Mouse (Mus musculus): ENCODE data around the gene 9130019O22Rik.
"Not testable (repeated sequence)": the region's sequence is repeated elsewhere in the genome, so short reads cannot be mapped to it uniquely, and the experiment has no call there.

The 9130019O22Rik gene

DNA sequence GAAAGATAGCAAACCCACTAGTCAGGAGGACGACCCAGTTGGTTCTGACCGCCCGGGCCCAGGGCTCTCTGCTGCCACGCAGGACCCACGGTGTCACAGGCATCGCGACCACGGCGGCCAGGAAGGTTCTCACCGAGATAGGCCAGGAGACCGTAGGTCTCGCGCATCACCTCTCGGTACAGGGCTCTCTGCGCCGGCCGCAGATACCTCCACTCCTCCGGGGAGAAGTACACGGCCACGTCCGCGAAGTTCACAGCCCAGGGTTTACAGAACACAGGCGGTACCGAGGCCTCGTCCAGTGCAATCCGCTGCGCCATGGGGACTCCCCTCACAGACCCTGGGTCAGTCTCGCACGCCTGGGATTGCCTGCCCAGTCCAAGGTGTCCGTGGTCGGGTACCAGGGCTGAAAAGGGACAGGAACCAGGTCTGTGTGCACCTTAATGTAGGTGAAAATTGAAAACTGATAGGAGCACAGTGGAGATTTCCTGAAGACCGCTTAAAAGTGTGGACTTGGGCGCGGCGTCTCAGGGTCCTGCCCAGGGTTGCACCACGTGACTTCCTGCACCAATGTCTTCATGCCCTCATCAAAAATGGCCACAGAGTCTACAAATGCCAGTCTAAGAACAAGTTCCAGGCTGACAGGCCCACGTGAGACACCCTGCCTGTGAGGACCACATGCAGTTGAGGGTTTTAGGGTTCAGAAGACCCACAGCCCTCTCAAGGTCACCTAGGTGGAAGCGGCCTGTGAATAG, at the start of gene 9130019O22Rik:
9130019O22Rik (minus strand) TSS at position 526 of the 752 bp plus-strand sequence.
- peak; percentile 71 to 88 for DNase-seq

GRCm38 (mm10) chr7:127435206-127435605, 48.2 kb upstream of the 9130019O22Rik start:
- DNase-seq = no peak

GRCm38 (mm10) chr7:127426354-127426753, 39.4 kb upstream of the 9130019O22Rik start:
- DNase-seq = no peak

DNA sequence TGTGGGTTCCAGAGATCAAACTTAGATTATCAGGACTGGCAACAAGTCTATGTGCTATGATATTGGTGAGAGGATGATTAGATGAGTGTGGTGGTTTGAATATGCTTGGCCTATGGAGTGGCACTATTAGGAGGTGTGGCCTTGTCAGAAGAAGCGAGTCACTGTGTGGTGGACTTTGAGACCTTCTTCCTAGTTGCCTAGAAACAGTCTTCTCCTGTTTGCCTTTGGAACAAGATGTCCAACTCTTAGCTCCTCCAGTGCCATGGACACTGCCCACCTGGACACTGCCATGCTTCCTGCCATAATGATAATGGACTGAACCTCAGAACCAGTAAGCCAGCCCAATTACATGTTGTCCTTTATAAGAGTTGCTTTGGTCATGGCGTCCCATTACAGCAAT, 38.9 kb upstream of the 9130019O22Rik start:
- DNase-seq = no peak

DNA sequence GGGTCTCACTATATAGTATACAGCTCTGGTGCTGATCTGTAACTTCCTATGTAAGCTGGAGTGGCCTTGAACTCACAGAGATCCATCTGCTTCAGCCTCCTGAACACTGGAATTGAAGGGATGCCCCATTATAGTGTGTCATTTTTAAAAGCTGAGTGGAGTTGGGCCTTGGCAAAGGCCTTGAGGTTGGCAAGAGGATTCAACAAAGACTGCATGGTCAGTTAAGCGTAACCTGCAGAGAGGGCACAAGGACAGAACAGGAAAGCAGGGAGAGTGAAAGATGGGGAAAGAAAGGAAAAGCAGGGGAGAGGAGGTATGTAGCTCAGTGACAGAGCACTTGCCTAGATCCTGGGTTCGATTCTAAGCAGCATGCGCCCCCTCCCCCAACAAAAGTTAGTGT, 38.3 kb upstream of the 9130019O22Rik start:
- no peak for DNase-seq

DNA sequence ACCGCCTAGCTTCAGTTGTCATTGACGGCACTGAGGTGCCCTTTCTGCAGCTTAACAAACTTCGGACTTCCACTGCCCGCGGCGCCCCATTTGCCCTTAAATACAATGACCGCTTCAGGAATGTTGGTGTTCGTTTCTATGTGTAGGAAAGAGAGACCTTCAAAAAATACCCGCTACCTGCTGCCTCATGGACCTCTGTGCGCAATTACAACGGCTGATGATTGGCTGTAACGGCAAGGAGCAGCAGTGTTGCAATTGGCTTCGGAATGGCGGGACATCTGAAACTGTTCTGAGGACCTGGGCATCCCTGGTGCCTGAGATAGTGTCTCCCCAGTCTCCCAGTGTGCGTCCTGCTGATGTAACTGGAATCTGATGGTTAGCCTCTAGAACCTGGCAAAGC, 35.3 kb upstream of the 9130019O22Rik start:
- DNase-seq = no peak

DNA sequence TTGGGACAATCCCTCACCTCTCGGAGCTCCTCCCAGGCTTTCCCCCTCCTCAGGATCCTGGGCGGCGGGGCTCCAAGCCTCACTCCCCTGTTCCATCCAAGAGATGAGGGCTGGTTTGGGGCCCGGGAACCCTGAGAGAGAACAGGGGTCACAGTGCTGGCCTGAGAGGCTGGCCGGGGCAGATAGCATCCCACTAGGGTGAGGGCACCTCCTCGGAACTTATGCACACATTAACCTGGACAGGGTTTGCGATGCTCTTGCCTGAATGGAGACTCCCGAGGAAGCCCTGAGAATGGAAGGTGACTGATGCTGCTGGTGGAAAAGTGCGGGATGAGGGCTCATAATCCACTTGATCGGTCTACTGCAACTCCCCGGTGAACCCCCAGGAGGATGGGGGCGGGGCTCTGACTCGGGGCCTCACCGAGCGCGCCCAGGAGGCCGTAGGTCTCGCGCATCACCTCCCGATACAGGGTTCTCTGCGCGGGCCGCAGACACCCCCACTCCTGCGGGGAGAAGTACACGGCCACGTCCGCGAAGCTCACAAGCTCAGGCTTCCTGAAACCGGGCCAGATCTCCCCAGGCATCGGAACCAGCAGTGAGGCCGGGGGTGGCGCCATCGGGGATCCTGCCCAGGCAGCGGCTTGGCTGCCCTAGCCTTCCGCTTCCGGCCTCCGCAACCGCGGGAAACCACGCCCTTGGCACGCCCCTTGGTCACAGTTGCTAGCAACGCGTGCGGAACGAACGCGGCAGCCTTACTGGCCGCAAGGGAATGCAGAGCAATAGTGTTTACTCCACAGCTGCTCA, 34.6 kb upstream of the 9130019O22Rik start, which contains the start of gene Zfp688:
Zfp688 (minus strand) TSS at position 681 of the 804 bp plus-strand sequence.
- peak; percentile 93 to 98 for DNase-seq

DNA sequence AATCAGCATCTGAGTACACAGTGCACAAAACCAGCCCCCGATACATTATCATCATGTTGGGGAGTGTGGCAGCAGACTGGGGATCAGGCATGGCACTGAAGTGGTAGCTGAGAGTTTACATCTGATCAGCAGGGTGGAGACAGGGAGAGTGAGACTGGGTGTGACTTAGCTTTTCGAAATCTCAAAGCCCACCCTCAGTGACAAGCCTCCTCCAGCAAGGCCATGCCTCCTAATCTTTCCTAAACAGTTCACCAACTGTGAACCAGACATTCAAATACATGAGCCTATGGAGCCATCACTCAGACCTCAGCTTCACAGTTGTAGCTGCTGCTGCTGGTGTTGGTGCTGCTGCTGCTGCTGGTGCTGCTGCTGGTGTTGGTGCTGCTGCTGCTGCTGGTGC, 24.5 kb upstream of the 9130019O22Rik start:
- no peak for DNase-seq

GRCm38 (mm10) chr7:127406002-127406987, 19.3 kb upstream of the 9130019O22Rik start, which contains the start of gene Zfp764:
Gene Zfp764, minus strand, starts transcription at chr7:127406822.
- DNase-seq = peak; percentile 66 to 88

GRCm38 (mm10) chr7:127404101-127404500, 17.1 kb upstream of the 9130019O22Rik start:
- not testable (repeated sequence) for DNase-seq

DNA sequence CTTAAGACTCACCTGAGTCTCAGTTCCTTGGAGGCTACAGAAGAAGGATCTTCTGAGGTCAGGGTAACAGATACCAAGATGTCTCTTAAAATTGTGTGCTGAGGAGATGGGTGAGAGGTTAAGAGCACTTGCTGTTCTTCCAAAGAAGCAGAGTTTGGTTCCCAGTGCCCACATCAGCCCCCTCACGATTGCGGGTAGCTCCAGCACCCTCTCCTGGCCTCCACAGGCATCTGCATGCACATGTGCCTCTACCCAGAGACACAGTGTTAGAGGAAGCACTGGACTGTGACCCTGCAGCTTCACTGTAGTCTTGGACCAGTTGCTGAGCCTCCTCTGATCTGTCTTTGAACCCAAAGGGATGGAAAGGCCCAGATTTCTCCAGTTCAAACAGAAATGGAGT, 16.0 kb upstream of the 9130019O22Rik start:
- DNase-seq = no peak

GRCm38 (mm10) chr7:127400355-127400754, 13.4 kb upstream of the 9130019O22Rik start:
- DNase-seq = no peak

DNA sequence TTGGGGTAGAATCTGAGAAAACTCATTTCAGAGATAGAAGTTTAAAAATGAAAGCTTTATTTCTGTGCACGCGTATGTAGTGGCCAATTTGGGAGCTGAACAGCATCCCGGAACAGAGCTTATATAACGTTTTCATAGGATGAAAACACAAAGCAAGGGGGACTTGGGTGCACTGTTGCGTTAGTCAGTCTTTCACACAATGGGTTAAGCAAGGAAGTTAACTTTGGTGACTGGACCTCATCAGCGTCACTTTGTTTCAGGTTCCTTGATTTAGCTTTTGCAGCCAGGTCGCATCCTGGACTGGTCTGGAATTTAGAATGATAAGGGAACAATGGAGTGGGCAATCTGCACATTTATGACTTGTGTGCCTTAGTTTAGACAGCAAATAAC, 7.0 kb upstream of the 9130019O22Rik start:
- DNase-seq = no peak

DNA sequence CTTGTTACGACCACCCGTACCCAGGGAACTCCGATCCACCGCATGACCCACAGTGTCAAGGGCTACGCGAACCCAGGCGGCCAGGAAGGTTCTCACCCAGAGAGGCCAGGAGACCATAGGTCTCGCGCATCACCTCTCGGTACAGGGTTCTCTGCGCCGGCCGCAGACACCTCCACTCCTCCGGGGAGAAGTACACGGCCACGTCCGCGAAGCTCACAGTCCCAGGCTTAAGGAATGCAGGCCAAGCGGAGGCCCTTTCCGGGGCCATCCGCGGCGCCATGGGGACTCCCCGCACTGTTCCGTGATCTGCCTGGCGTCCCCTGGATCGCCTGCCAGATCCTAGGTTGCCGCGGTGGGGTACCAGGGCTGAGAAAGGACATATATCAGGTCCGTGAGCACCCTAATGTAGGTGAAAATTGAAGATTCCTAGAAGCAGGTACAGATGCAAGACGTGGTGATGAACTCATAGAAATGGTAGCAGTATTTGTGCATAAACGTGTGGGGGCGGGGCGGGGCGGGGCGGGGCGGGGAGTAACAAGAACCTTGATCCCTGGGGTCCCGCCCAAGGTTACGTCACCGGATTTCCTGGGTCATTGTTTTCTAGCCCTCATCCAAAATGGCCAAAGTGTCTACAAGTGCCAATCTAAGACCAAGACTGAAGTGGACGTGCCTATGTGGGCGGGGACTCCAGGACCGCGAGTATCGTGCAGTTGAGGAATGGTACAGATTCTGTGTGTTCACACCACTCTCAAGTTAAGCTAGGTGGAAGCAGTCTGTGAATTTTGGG, 6.4 kb upstream of the 9130019O22Rik start, which contains the start of gene E430018J23Rik:
E430018J23Rik (minus strand) TSS at position 473 of the 787 bp plus-strand sequence.
- DNase-seq = peak; percentile 90 to 94

DNA sequence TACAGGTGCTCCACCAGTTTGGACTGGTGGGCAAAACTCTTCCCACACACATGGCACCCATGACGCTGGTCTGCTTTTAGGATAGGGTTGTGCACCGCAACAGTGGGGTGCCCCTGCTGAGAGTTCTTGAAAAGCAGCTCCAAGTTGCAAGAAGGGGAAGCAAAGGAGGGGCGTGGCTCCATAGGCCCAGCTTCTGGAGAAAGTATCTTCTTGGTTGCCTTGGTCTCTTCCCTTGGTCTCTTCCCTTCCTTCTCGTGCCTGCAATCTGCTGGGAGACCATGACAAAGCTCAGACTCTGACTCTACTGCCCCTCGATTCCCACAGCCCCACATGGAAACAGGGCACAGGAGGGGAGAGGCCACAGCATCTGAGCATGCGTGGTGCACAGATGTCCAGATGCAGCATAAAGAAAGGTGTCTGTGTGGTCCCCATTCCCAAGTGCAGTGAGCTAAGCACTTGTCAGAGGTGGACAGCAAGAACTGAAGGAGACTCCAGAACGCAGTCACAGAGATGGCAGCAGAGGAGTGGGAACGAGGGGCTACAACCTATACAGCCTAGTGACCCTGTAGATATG, 5.4 kb upstream of the 9130019O22Rik start:
- no peak for DNase-seq

- no peak for DNase-seq
Measured at GRCm38 (mm10) chr7:127391538-127391937, 4.6 kb upstream of the 9130019O22Rik start.

DNA sequence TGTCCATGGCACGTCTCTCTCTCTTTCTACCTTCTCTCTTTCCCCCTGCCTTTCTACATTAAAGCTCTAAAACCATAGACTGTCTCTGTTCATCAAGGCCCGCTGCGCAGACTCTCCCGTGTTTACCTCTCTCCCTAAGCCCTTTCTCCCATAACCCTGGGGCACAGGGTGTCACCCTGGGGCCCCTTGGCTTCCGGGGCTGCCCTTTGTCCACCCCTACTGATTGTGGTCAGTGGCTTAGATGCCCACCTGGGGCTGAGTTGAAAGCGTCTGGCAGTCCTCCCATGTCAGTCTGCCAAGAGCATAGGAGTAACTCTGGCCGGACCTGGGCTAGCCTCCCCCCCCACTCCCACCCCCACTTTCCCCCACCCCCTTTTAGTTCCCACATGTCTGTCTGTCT, 3.3 kb upstream of the 9130019O22Rik start:
- DNase-seq = no peak

GRCm38 (mm10) chr7:127388201-127388600, 1.2 kb upstream of the 9130019O22Rik start:
- DNase-seq = not testable (repeated sequence)

DNA sequence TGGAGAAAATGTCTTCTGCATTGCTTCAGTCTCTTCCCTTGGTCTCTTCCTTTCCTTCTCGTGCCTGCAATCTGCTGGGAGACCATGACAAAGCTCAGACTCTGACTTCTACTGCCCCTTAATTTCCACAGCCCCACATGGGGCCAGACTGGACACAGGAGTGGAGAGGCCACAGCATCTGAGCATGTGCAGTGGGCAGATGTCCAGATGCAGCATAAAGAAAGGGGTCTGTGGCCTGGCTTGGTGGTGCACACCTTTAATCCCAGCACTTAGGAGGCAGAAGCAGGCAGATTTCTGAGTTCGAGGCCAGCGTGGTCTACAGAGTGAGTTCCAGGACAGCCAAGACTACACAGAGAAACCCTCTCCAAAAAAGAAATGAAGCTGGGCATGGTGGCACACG, 1.4 kb downstream of the 9130019O22Rik start:
- not testable (repeated sequence) for DNase-seq

DNA sequence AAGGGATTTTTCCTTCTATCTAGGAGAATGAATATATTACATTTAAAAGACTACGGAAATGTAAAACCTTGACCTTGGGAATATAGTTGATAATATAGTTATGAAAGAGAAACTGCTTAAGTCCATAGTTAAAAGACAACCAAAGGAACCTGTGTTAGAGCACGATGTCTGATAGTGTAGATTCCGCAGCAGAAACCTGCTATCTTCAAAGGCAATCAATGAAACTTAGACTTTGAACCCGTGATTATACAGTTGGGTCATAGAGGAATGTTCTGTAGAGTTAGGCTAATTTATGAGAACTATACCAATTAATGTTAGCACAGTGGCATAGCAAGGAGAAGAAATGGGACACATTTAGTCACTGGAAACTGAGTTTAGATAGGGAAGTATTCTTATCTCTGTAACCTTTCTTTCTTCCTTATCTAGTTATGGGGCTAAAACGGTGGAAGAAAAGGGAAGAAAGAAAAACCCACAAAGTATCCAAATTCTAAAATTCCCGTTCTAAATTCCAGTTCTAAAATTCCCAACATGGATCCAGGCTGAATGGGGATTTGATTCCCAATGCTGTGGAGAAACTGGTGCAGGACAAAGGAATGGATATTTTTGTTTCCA, 8.6 kb downstream of the 9130019O22Rik start:
- DNase-seq = no peak

All from spleen, adult 18-20 months (tissue).